Mouse (Mus musculus) small intestine, adult 10 weeks (tissue): ENCODE results near the gene Abca2. TPM values are rescaled to one million over a fixed set of nuclear protein-coding genes. Genes with fewer than 3 reads are reported as not detected.

Experiments
- polyA plus RNA-seq: library from polyadenylated mRNA; stranded (reverse); fragments of 350-450 nt; fragmentation: Illumina TruSeq; extraction: RNeasy Lipid Tissue Mini Kit (QIAGEN cat#74804); gene quantifications from one replicate; pipeline ENCODE4 v1.2.3, GENCODE M21; 2014; ENCODE audit warnings: low replicate concordance

Gene Abca2
- 0.48 TPM for polyA plus RNA-seq

DNA sequence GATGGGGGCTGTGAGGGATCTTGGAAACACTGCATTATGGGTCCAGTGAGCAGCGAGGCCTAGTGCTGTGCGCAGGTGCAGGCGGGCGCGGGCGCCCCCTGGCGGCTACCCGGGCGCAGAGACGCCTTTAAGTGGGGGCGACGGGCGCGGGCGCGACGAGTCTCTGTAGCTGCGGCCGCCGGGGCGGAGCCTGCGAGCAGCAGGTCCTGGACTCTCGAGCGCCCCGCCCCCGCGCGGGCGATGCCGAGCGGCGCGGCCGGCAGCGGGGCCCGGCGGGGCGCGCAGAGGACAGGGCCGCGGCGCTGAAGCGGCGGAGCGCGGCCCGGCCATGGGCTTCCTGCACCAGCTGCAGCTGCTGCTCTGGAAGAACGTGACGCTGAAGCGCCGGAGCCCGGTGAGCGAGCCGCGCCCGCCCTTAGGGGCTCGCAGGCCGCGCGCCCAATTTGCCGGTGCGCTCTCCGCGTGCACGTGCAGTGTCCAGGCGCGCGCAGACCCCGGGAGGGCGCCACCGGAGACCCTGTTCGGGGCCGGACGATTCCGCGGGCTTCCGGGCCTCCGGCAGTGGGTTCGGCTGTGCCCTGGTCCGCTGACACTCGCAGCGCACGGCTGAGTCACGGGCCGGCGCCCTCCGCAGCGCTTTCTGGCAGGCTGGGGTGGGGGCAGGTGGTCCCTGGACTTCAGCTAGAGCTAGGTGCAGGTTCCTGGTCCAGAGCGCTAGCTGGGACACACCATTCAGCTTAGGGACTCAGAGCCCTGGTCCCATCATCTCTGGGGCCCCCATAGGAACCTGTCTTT lies at the start of gene Abca2:
Gene Abca2, plus strand, starts transcription at position 262 of the 795 bp plus-strand sequence.

DNA sequence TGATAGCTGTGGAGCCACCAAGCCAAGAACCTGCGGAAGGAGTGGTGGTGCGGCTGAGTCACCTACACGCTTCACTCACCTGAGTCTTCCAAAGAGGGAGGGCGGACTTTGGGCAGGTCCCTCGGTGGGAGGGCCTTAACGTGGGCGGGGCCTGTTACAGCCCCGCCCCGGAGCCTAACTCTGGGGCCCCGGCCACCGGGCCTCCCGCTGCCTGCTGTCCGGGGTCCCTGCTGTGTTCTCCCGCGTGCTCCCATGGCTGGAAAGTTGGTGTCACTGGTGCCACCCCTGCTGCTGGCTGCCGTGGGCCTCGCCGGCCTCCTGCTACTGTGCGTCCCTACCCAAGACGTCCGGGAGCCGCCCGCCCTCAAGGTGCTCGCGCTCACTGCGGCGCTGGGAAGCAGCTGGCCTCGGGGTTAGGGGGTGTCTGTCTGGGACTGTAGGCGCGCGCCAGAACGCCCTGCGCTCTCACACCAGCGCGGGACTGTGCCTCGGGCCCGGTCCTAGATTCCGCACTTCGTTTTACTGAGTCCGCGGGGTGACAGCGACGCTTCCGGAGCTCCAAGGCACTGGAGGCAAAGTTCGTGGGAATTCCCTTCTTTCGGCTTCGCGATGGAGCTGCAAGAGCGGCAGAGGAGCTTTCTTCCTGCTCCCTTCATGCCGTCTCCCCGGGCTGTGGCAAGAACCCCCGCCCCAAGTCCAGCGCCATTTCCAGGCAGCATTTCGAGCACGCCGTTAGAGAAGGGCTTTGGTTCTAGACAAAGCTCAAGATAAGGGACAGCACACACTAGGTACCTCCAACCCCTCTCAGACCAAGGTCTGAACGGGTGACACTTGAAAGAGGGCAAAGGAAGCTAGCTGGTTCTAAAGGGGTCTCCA lies 32.5 kb upstream of the Abca2 start, which contains the start of gene Entpd2:
Gene Entpd2, plus strand, starts transcription at position 154 of the 876 bp plus-strand sequence.

DNA sequence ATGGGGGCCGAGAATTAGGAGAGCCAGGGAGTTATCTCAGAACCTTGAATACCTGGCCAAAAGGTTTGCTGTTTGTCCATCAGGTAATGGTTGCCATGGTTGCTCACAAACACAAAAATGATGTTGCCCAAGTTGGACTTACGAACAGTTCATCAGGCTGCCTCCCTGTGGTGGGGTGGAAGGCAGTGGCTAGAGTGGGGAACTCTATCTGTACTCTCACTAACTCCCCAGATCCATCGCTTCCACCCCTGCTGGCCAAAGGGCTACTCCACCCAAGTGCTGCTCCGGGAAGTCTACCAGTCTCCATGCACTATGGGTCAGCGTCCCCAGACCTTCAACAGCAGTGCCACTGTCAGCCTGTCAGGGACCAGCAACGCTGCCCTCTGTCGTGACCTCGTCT lies 29.5 kb upstream of the Abca2 start, which contains the start of gene Npdc1:
Gene Npdc1, plus strand, starts transcription at position 301 of the 400 bp plus-strand sequence.

DNA sequence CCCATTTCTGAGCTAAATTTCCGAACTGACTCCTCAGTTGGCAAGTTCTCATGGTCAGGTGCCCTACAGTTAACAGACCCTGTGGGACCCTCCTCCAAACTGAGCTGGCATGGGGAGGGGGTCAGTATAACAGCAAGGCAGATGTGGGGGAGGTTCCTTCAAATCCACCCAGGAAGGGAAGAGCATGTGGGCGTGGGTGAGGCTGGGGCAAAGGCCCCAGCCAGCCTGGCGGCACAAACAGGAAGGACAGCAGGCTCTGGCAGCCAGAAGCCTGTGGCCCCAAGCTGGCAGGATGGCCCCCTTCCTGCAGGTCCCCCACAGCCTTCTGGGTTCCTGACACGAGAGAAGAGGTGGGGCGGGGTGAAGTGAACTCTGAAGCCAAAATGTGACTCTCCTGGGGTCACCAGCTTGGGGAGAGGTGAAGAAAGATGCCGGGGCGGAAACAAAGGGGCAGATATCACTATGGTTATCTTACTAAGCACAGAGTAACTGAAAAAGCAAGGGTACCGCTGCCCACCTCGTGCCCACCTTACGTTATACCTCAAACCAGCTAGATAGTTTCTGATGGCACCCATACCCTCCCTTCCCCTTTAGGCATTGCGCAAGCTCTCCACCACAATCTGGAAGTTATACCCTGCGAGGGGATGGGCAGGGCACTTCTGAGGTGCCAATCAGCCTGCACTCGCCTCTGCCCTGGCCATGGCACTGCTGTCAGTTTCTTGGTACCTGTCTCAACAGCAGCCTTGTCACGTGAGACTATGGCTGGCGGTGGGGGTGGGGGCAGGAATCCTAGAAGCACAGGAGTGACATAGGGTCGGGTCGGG lies 5.7 kb upstream of the Abca2 start, which contains the start of gene Fut7:
Gene Fut7, plus strand, starts transcription at position 681 of the 824 bp plus-strand sequence.

DNA sequence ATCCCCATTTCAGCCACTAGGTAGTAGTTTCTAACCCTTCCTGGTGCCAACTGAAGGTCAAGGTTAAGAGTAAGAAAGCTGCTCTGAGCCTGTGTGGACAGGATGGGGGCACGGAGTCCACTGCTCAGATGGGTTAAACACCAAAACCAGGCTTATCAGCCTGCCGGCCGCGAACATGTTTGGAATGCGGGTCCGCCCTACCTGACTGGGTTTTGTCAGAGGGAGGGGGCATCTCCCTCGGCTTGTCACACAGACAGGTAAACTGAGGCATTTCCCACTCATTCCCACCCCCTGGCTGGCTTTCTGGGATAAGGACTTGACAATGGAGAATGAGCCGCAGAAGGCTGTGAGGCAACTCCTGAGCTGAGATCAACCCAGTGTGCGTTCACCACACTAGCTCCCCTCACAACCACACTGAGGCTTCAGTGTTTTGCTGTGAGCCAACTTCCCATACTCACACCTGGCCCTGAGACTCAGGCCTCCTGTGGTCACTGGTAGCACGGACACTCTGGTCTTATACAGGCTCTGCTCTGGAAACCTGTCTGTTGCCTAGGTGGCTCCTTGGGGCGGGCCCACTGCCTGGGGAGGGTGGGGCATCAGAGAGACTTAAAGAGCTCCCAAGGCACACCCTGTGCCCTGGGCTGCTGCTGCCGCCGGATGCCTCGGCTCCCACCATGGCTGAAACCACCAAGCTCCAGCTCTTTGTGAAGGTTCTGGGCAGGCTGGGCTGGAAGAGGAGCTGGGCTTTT lies 27.9 kb downstream of the Abca2 start, which contains the start of gene Clic3:
Gene Clic3, plus strand, starts transcription at position 634 of the 749 bp plus-strand sequence.

DNA sequence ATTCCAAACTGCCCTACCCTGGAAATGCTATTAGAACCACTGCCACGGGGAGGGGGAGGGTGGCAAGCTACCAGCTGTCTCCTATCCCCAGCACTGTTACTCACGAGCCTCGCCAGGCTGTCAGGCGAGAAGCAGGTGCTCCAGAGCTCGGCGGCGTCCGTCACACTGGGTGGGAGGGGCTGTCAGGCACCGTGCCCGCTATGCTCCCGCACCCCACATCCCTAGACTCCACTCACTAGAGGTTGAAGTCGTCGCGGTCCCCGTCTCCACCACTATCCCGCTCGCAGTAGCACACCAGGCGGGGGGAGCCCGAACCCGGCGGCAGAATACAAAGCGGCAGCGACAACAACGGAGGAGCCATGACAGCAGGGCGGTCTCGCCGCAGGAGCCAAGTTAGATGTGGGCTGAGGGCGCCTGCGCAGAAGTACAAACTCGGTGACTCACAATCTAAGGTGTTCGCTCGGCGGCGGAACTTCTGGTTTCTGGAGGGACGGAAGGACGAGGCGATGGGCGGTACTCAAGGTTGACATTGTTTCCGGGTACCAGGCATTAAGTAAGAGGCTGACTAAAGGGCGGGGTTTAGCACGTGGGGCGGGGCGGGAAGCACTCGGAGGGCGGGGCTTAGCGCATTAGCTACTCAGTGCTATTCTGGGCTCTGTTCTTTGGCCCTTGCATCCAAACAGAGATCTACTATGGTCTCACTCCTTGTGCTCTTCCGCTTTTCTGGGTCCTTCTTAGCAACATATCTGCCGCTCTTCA lies 32.2 kb downstream of the Abca2 start, which contains the start of gene Paxx:
Gene Paxx, minus strand, starts transcription at position 544 of the 759 bp plus-strand sequence.

DNA sequence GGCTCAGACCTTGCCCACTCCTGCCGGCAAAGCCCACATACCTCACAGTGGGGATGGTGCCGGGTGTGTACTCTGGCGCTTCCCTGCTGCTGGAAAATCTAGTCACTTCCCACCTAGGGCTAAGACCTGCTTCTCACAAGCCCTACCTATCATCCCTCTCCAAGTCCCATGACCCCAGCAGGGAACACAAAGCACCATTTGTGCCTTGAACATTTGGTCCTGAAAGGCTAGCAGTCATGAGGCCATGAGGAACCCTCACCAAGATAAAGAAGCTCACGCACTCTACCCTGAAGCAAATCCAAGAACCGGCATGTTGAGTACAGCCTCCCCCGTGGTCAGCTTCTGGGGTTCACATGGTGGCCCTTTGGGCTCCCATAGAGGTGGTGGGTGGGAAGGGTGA lies 41.5 kb downstream of the Abca2 start, which contains the start of gene Ptgds:
Gene Ptgds, minus strand, starts transcription at position 78 of the 400 bp plus-strand sequence.

DNA sequence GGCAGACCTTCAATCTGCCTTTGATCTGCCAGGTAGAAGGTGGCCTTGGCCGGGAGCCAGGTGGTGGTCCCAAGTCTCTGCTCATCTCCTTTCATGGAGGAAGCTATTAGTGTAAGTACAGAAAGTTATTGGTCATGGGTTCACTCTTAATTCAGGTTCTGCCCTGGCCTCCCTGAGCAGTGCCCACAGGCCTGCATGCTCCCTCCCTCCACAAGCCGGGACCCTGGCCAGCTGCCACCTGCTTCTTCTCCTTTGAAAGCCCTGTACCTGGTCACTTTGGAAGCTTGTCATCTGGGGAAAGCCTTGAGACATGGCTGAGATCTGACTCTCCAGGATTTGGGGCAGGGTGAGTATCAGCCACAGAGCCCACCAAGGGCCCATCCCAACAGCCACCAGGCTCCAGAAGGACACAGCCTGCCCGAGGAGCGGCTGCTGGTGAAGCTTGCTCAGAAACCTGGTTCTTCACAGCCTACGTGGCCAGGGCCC lies 65.0 kb downstream of the Abca2 start, which contains the start of gene Lcn12:
Gene Lcn12, minus strand, starts transcription at position 436 of the 486 bp plus-strand sequence.

Other genes starting within 250 kb of the Abca2 start
- 17.8 TPM for gene Nrarp, start 247.9 kb upstream of the Abca2 start, polyA plus RNA-seq
- gene Tor4a, start 231.8 kb upstream of the Abca2 start, polyA plus RNA-seq, result 2.0 TPM
- 3.2 TPM for gene Nelfb, start 217.2 kb upstream of the Abca2 start, polyA plus RNA-seq
- gene Stpg3, start 214.1 kb upstream of the Abca2 start, polyA plus RNA-seq, result not detected
- not detected for gene Fam166a, start 210.0 kb upstream of the Abca2 start, polyA plus RNA-seq
- 46.6 TPM for gene Tubb4b, start 204.0 kb upstream of the Abca2 start, polyA plus RNA-seq
- gene Slc34a3, start 194.3 kb upstream of the Abca2 start, polyA plus RNA-seq, result not detected
- not detected for gene Rnf224, start 191.9 kb upstream of the Abca2 start, polyA plus RNA-seq
- gene Rnf208, start 186.4 kb upstream of the Abca2 start, polyA plus RNA-seq, result not detected
- not detected for gene Cysrt1, start 186.3 kb upstream of the Abca2 start, polyA plus RNA-seq
- 0.93 TPM for gene AL732309.1, start 181.8 kb upstream of the Abca2 start, polyA plus RNA-seq
- gene Tmem203, start 173.3 kb upstream of the Abca2 start, polyA plus RNA-seq, result not detected
- 2.3 TPM for gene Tprn, start 166.1 kb upstream of the Abca2 start, polyA plus RNA-seq
- 0.56 TPM for gene Ssna1, start 156.3 kb upstream of the Abca2 start, polyA plus RNA-seq
- gene Anapc2, start 156.2 kb upstream of the Abca2 start, polyA plus RNA-seq, result 4.6 TPM
- not detected for gene Tmem210, start 140.6 kb upstream of the Abca2 start, polyA plus RNA-seq
- 0.37 TPM for gene Lrrc26, start 138.8 kb upstream of the Abca2 start, polyA plus RNA-seq
- not detected for gene Grin1, start 109.5 kb upstream of the Abca2 start, polyA plus RNA-seq
- 13.8 TPM for gene Man1b1, start 96.4 kb upstream of the Abca2 start, polyA plus RNA-seq
- gene Dpp7, start 72.3 kb upstream of the Abca2 start, polyA plus RNA-seq, result 2.0 TPM
- 5.0 TPM for gene Uap1l1, start 63.0 kb upstream of the Abca2 start, polyA plus RNA-seq
- gene Sapcd2, start 56.4 kb upstream of the Abca2 start, polyA plus RNA-seq, result 0.11 TPM
- gene Entpd2, start 32.8 kb upstream of the Abca2 start, polyA plus RNA-seq, result not detected
- gene Npdc1, start 29.4 kb upstream of the Abca2 start, polyA plus RNA-seq, result 4.4 TPM
- gene Fut7, start 5.4 kb upstream of the Abca2 start, polyA plus RNA-seq, result not detected
- gene Clic3, start 28.1 kb downstream of the Abca2 start, polyA plus RNA-seq, result not detected
- gene Paxx, start 32.4 kb downstream of the Abca2 start, polyA plus RNA-seq, result 5.1 TPM
- gene Ptgds, start 41.3 kb downstream of the Abca2 start, polyA plus RNA-seq, result not detected
- gene Lcn12, start 65.2 kb downstream of the Abca2 start, polyA plus RNA-seq, result not detected
- not detected for gene Fbxw5, start 72.0 kb downstream of the Abca2 start, polyA plus RNA-seq
- gene C8g, start 73.0 kb downstream of the Abca2 start, polyA plus RNA-seq, result not detected
- 0.78 TPM for gene Traf2, start 118.2 kb downstream of the Abca2 start, polyA plus RNA-seq
- 1.6 TPM for gene Edf1, start 129.1 kb downstream of the Abca2 start, polyA plus RNA-seq
- gene Mamdc4, start 146.1 kb downstream of the Abca2 start, polyA plus RNA-seq, result not detected
- not detected for gene Phpt1, start 146.5 kb downstream of the Abca2 start, polyA plus RNA-seq
- not detected for gene Ajm1, start 153.1 kb downstream of the Abca2 start, polyA plus RNA-seq
- 29.1 TPM for gene Rabl6, start 179.8 kb downstream of the Abca2 start, polyA plus RNA-seq
- not detected for gene Ccdc183, start 189.0 kb downstream of the Abca2 start, polyA plus RNA-seq
- 0.85 TPM for gene Tmem141, start 193.3 kb downstream of the Abca2 start, polyA plus RNA-seq
- not detected for gene Fcna, start 199.3 kb downstream of the Abca2 start, polyA plus RNA-seq
- not detected for gene Lcn8, start 224.4 kb downstream of the Abca2 start, polyA plus RNA-seq
- gene Lcn5, start 229.2 kb downstream of the Abca2 start, polyA plus RNA-seq, result not detected
- not detected for gene Lcn6, start 248.1 kb downstream of the Abca2 start, polyA plus RNA-seq